Mouse (Mus musculus): ENCODE data around the gene Ctcf.

DNA sequence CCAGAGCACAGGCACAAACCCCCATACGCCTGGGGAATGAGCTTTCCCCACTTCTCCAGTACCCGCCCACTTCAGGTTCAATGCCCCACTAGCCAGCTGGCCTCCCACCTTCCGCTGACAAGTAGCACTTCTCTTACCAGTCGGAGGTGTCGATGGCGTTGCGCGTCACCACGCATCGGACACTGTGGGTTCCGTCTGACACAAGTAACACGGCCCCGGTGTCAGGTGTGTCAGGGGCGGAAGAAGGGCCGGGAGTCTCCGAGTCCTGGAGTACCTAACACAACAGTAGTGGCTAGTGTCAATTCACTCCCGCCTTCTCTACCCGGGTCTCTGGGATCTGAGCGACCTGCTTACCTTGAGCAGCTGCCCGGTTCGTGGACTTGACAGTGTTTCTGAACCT lies 64.2 kb downstream of the Ctcf start:
- TF ChIP-seq POLR2A (IDR thresholded peaks at IDR 0.05; ENCODE audit: extremely low read depth, insufficient read depth, low read length) = no peak
- no peak for TF ChIP-seq CTCF (IDR thresholded peaks at IDR 0.05; ENCODE audit: low read depth, low read length)
